ENCODE assay signal across 8 mouse cellular contexts in the genomic region with DNA sequence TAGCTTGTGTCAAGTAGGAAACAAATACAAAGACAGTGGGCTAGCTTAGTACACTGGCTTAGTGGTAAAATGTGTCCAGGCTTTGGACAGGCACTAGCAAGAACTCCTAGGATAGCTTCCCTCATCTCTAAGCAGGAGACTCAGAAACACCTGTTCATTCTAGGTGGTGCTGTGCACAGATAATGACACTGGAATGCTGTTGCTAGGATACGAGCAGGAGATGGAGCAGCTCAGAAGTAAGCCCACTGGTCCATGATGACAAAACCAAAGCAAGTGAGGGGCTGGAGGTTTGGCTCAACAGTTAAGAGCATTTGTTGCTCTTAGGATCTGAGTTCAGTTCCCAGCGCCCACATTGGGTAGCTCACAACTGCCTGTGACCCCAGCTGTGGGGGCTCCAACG.
"Had no signal": no experiment of that assay in that cellular context is flagged by ENCODE, and none has a peak within 500 bp of the region (broad histone marks: within the 10 kb centered on the region; RNA-seq: fewer than 3 reads in every experiment).

No protein-coding gene starts in this region.

- H3K4me3 ChIP-seq: kidney, embryonic 15.5 days; limb, embryonic 13.5 days had no signal

- H3K4me2 ChIP-seq: kidney, embryonic 15.5 days; limb, embryonic 13.5 days had no signal

- H3K9ac ChIP-seq: kidney, embryonic 15.5 days; limb, embryonic 13.5 days; liver, embryonic 14.5 days had no signal

- DNase-seq: kidney, postnatal 14 days; left cerebral cortex, postnatal 4 days; lung, adult 18-20 months; thymus, postnatal 4 days had no signal

- H3K36me3 ChIP-seq: kidney, embryonic 15.5 days; limb, embryonic 13.5 days had no signal

- H3K27ac ChIP-seq: kidney, embryonic 15.5 days; limb, embryonic 13.5 days; liver, embryonic 14.5 days; stomach, postnatal 0 days had no signal

- H3K27me3 ChIP-seq: kidney, embryonic 15.5 days; limb, embryonic 13.5 days had no signal

- H3K9me3 ChIP-seq: kidney, embryonic 15.5 days; limb, embryonic 13.5 days had no signal
